Mouse (Mus musculus) CH12.LX (cell line): Measurements from ENCODE around the gene Wwp2. TPM values are rescaled to one million over a fixed set of nuclear protein-coding genes. Genes with fewer than 3 reads are reported as not detected.

ENCODE experiments used
- DNase-seq: peaks from one replicate; pipeline ENCODE4 v3.0.0-alpha.2; 2013; ENCODE audit errors: extremely low read depth
- H3K27ac ChIP-seq: 2 replicates; pipeline ENCODE4 v1.5.1; 2012; ENCODE audit warnings: low read depth, mild to moderate bottlenecking, control low read depth, moderate library complexity; ENCODE audit not compliant: insufficient read depth
- H3K27me3 ChIP-seq: replicated peaks from 2 replicates; pipeline ENCODE3; 2012; ENCODE audit warnings: inconsistent platforms
- H3K36me3 ChIP-seq, 2 experiments: replicated peaks in 1 of 2; 2 replicates each; pipeline versions ENCODE3 to v1.6.1; 2012; ENCODE audit warnings: inconsistent platforms in 1 of 2, low read length in 1 of 2, mild to moderate bottlenecking in 1 of 2, mixed read lengths in 1 of 2, moderate library complexity in 1 of 2; ENCODE audit not compliant: control insufficient read depth in 1 of 2, insufficient read depth in 1 of 2
- H3K4me1 ChIP-seq, 2 experiments: 2 replicates each; pipeline ENCODE4 v1.6.1; 2012; ENCODE audit warnings: inconsistent platforms in 1 of 2, moderate library complexity in 1 of 2; ENCODE audit not compliant: insufficient read depth in 2 of 2, control insufficient read depth in 1 of 2
- H3K4me2 ChIP-seq: 2 replicates; pipeline ENCODE4 v1.6.1; 2012; ENCODE audit warnings: low read depth, mild to moderate bottlenecking, control low read depth; ENCODE audit not compliant: poor library complexity, insufficient read depth, severe bottlenecking
- H3K4me3 ChIP-seq, 3 experiments: fragments of 150-350 bp in 1 of 3; sonication (generic) in 1 of 3; replicated peaks in 1 of 3; 2 replicates each; pipeline versions ENCODE3 to v1.5.1; 2011 to 2012; ENCODE audit warnings: low read depth in 2 of 3, low read length in 2 of 3, mild to moderate bottlenecking in 2 of 3, moderate library complexity in 2 of 3, control low read depth in 1 of 3, improper control_type of control experiment in 1 of 3, inconsistent platforms in 1 of 3, mixed read lengths in 1 of 3; ENCODE audit not compliant: poor library complexity in 1 of 3
- H3K79me2 ChIP-seq: replicated peaks from 2 replicates; pipeline ENCODE4 v1.6.1; 2012; ENCODE audit warnings: mild to moderate bottlenecking, moderate library complexity; ENCODE audit not compliant: control insufficient read depth, poor library complexity, insufficient read depth, severe bottlenecking; ENCODE audit errors: extremely low read depth
- H3K9ac ChIP-seq: 2 replicates; pipeline ENCODE4 v1.6.1; 2012; ENCODE audit warnings: low read depth, mild to moderate bottlenecking, control low read depth, moderate library complexity; ENCODE audit not compliant: insufficient read depth
- H3K9me3 ChIP-seq: replicated peaks from 2 replicates; pipeline ENCODE3; 2012; ENCODE audit warnings: low read length, inconsistent platforms, mixed read lengths
- CHD1 ChIP-seq: IDR thresholded peaks from 2 replicates; pipeline ENCODE4 v1.6.1; 2012; ENCODE audit warnings: low read depth, low read length, improper control_type of control experiment, inconsistent platforms
- CHD2 ChIP-seq: IDR thresholded peaks from 2 replicates; pipeline ENCODE4 v1.6.1; 2011; ENCODE audit warnings: low read length, improper control_type of control experiment
- ETS1 ChIP-seq: conservative IDR thresholded peaks from 2 replicates; pipeline ENCODE4 v1.6.1; 2012; ENCODE audit warnings: low read depth, mild to moderate bottlenecking, inconsistent platforms, low read length, improper control_type of control experiment, moderate library complexity
- HCFC1 ChIP-seq: IDR thresholded peaks from 2 replicates; pipeline ENCODE4 v1.6.1; 2012; ENCODE audit warnings: low read depth, mild to moderate bottlenecking, inconsistent platforms, low read length, improper control_type of control experiment
- IRF4 ChIP-seq: IDR thresholded peaks from 2 replicates; pipeline ENCODE4 v1.6.1; 2014; ENCODE audit warnings: low read depth, mild to moderate bottlenecking, inconsistent platforms, low read length, improper control_type of control experiment
- JUN ChIP-seq: IDR thresholded peaks from 2 replicates; pipeline ENCODE4 v1.6.1; 2011; ENCODE audit warnings: low read depth, mild to moderate bottlenecking, low read length, improper control_type of control experiment, moderate library complexity; ENCODE audit not compliant: insufficient read depth
- JUND ChIP-seq: conservative IDR thresholded peaks from 2 replicates; pipeline ENCODE4 v1.6.1; 2011; ENCODE audit warnings: low read depth, low read length, improper control_type of control experiment
- MAFK ChIP-seq: IDR thresholded peaks from 2 replicates; pipeline ENCODE4 v1.6.1; 2011; ENCODE audit warnings: low read length, improper control_type of control experiment; ENCODE audit not compliant: insufficient replicate concordance
- MAX ChIP-seq: IDR thresholded peaks from 2 replicates; pipeline ENCODE4 v1.6.1; 2011; ENCODE audit warnings: low read length, improper control_type of control experiment
- MAZ ChIP-seq: IDR thresholded peaks from 2 replicates; pipeline ENCODE4 v1.6.1; 2012; ENCODE audit warnings: low read depth, mild to moderate bottlenecking, inconsistent platforms, low read length, improper control_type of control experiment, moderate library complexity
- MEF2A ChIP-seq: IDR thresholded peaks from 2 replicates; pipeline ENCODE4 v1.6.1; 2014; ENCODE audit warnings: low read depth, mild to moderate bottlenecking, inconsistent platforms, low read length, improper control_type of control experiment, borderline replicate concordance
- NELFE ChIP-seq: IDR thresholded peaks from 2 replicates; pipeline ENCODE4 v1.6.1; 2011; ENCODE audit warnings: low read depth, low read length, improper control_type of control experiment
- POLR2A ChIP-seq: IDR thresholded peaks from 2 replicates; pipeline ENCODE4 v1.6.1; 2011; ENCODE audit warnings: low read depth, mild to moderate bottlenecking, improper control_type of control experiment, low read length
- POLR2AphosphoS2 ChIP-seq: IDR thresholded peaks from 2 replicates; pipeline ENCODE4 v1.6.1; 2011; ENCODE audit warnings: low read depth, low read length, improper control_type of control experiment
- RAD21 ChIP-seq: IDR thresholded peaks from 2 replicates; pipeline ENCODE4 v1.6.1; 2011; ENCODE audit warnings: low read depth, mild to moderate bottlenecking, low read length, improper control_type of control experiment, moderate library complexity
- RCOR1 ChIP-seq: conservative IDR thresholded peaks from 2 replicates; pipeline ENCODE4 v1.6.1; 2012; ENCODE audit warnings: low read depth, mild to moderate bottlenecking, inconsistent platforms, low read length, improper control_type of control experiment
- SMC3 ChIP-seq: IDR thresholded peaks from 2 replicates; pipeline ENCODE4 v1.6.1; 2011; ENCODE audit warnings: low read depth, low read length, improper control_type of control experiment
- TBP ChIP-seq: conservative IDR thresholded peaks from 2 replicates; pipeline ENCODE4 v1.6.1; 2011; ENCODE audit warnings: low read depth, low read length, improper control_type of control experiment
- TCF12 ChIP-seq: IDR thresholded peaks from 2 replicates; pipeline ENCODE4 v1.6.1; 2014; ENCODE audit warnings: low read depth, mild to moderate bottlenecking, inconsistent platforms, low read length, improper control_type of control experiment
- USF2 ChIP-seq: conservative IDR thresholded peaks from 2 replicates; pipeline ENCODE4 v1.6.1; 2011; ENCODE audit warnings: low read depth, low read length, improper control_type of control experiment
- ZC3H11A ChIP-seq: IDR thresholded peaks from 2 replicates; pipeline ENCODE4 v1.6.1; 2012; ENCODE audit warnings: low read depth, mild to moderate bottlenecking, inconsistent platforms, low read length, improper control_type of control experiment
- ZKSCAN1 ChIP-seq: IDR thresholded peaks from 2 replicates; pipeline ENCODE4 v1.6.1; 2012; ENCODE audit warnings: low read depth, inconsistent platforms, low read length, improper control_type of control experiment, borderline replicate concordance
- ZNF384 ChIP-seq: IDR thresholded peaks from 2 replicates; pipeline ENCODE4 v1.6.1; 2012; ENCODE audit warnings: low read depth, low read length, improper control_type of control experiment, inconsistent platforms
- dilution Hi-C: fragments of 300-500 bp; cut with MboI; formaldehyde crosslinking; loops from 2 replicates; pipeline ENCODE4 v1.14.3; 2020; ENCODE audit warnings: low sequenced_read_pairs; ENCODE audit not compliant: extremely low pct_unique_long_range_greater_than_20kb, extremely low pct_ligation_motif_present
- in situ Hi-C: fragments of 300-500 bp; cut with MboI; formaldehyde crosslinking; loops from 3 replicates; pipeline ENCODE4 v1.14.3; 2019; ENCODE audit warnings: low sequenced_read_pairs, low pct_ligation_motif_present, low pct_unique_long_range_greater_than_20kb, mixed read lengths
- polyA plus RNA-seq: library from polyadenylated mRNA; unstranded; fragments of >175 nt; gene quantifications from 2 replicates; pipeline ENCODE4 v1.2.1, GENCODE M21; 2012; ENCODE audit warnings: low read depth; ENCODE audit not compliant: insufficient read length
- total RNA-seq, 2 experiments: library from RNA; depleted of rRNA; stranded (reverse); fragments of 300-350 nt in 1 of 2; fragments of >200 nt in 1 of 2; gene quantifications; 2 replicates each; pipeline ENCODE4 v1.2.3; 2012 to 2014

The Wwp2 gene
- total and polyA plus RNA-seq, 3 experiments, result 13.5 to 30.3 (median 20.7) TPM

GRCm38 (mm10) chr8:107397665-107398064 lies 38.5 kb upstream of the Wwp2 start:
- no peak for TF ChIP-seq TBP
- TF ChIP-seq CHD1, result no peak
- TF ChIP-seq JUN, result no peak
- no peak for TF ChIP-seq MEF2A
- no peak for TF ChIP-seq ZC3H11A
- no peak for TF ChIP-seq IRF4
- TF ChIP-seq MAFK, result no peak
- no peak for TF ChIP-seq MAZ
- no peak for TF ChIP-seq POLR2AphosphoS2
- no peak for TF ChIP-seq ETS1
- no peak for TF ChIP-seq TCF12
- TF ChIP-seq CHD2, result no peak
- no peak for TF ChIP-seq POLR2A
- TF ChIP-seq MAX, result no peak
- no peak for TF ChIP-seq HCFC1
- no peak for TF ChIP-seq ZKSCAN1
- Histone ChIP-seq H3K27me3 (no peaks in the 10 kb centered on the region), H3K36me3 (no peaks in the 10 kb centered on the region), H3K4me1 (peaks cover 10 to 37% of the 10 kb centered on the region in 2 experiments; a peak in 3 of 4 replicates), H3K79me2 (no peaks in the 10 kb centered on the region), H3K9me3 (no peaks in the 10 kb centered on the region), H3K27ac (no peak overlapping the region), H3K9ac (no peak overlapping the region), H3K4me2 (no peak overlapping the region), H3K4me3 (no peak overlapping the region)
- dilution Hi-C loops, result no loop called here
- no peak for DNase-seq
- in situ Hi-C loops, result no loop called here

GRCm38 (mm10) chr8:107399495-107399894 lies 36.7 kb upstream of the Wwp2 start:
- no peak for TF ChIP-seq NELFE
- no peak for TF ChIP-seq CHD2
- TF ChIP-seq USF2, result no peak
- no peak for TF ChIP-seq MAFK
- no peak for TF ChIP-seq SMC3
- no peak for TF ChIP-seq RCOR1
- TF ChIP-seq RAD21, result no peak
- no peak for TF ChIP-seq ZNF384
- no peak for TF ChIP-seq JUND
- TF ChIP-seq, all 38 proteins: peak for 0
- H3K9ac ChIP-seq, result no peak overlapping the region
- dilution Hi-C loops (no loop called here), in situ Hi-C loops (no loop called here)
- H3K9me3 ChIP-seq, result no peaks in the 10 kb centered on the region
- H3K4me1 ChIP-seq, result peaks cover 10 to 56% of the 10 kb centered on the region in 2 experiments; a peak in 3 of 4 replicates
- no peak overlapping the region for H3K27ac ChIP-seq
- H3K4me2 ChIP-seq, result no peak overlapping the region
- no peaks in the 10 kb centered on the region for H3K79me2 ChIP-seq
- no peak for DNase-seq
- H3K27me3 ChIP-seq, result no peaks in the 10 kb centered on the region
- H3K36me3 ChIP-seq, result no peaks in the 10 kb centered on the region
- H3K4me3 ChIP-seq, result no peak overlapping the region
